12 mouse cellular contexts compared by ENCODE assay signal in the genomic region with DNA sequence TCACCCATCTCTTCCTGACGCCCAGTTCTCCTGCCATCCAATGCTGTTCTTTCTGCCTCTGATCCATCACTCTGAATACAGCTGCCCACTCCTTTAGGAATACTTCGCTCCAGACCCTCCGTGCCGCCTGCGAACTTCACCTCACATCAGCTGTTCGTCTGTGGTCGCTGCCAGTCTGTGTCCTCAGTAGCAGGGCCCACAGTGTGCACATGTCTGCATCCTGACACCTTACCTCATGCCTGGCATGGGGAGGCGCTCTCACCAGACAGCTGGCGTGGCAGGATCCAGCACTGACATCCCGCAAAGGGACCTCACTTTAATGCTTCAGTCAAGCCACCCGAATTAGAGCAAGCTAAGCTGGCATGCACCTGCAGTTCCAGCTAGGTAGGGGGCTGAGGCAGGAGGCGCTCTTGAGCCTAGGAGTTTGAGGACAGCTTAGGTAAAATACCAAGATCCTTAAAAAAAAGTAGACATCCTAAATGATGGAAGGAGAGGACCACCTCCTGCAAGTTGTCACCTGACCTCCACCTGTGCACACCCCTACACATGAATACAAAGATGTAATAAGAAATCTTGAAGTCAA. TPM values are rescaled to one million over a fixed set of nuclear protein-coding genes. Genes with fewer than 3 reads are reported as not detected.
DNase-seq lines count a peak whose midpoint lies in the region; ATAC-seq and TF ChIP-seq lines count a peak whose summit lies in the region.
"Had no signal": no experiment of that assay in that cellular context is flagged by ENCODE, and none has a peak within 500 bp of the region (broad histone marks: within the 10 kb centered on the region; RNA-seq: fewer than 3 reads in every experiment).

No protein-coding gene starts in this region.

- no peak for ATAC-seq in embryonic facial prominence, embryonic 11.5 days (replicated peaks; ENCODE audit: insufficient number of reproducible peaks, low FRiP score, low TSS enrichment, low read depth)
- no peak for ATAC-seq in midbrain, embryonic 14.5 days (ENCODE audit: low FRiP score, low TSS enrichment)
- ATAC-seq in liver, postnatal 0 days: no peak
- no peak for ATAC-seq in forebrain, embryonic 15.5 days (replicated peaks)
- no peak for ATAC-seq in forebrain, embryonic 16.5 days
- ATAC-seq: intestine, embryonic 16.5 days; Patski had no signal

- no peaks in the 10 kb centered on the region for H3K4me1 ChIP-seq in embryonic facial prominence, embryonic 11.5 days (ENCODE audit: control insufficient read depth, insufficient read depth, low read length)
- H3K4me1 ChIP-seq in embryonic facial prominence, embryonic 10.5 days: peaks cover 30% of the 10 kb centered on the region
- H3K4me1 ChIP-seq in midbrain, embryonic 14.5 days (ENCODE audit: control insufficient read depth, insufficient read depth, low read length): peaks cover 8% of the 10 kb centered on the region; the same call in 1 of the 2 replicates
- H3K4me1 ChIP-seq in midbrain, embryonic 10.5 days: peaks cover 26% of the 10 kb centered on the region
- no peaks in the 10 kb centered on the region for H3K4me1 ChIP-seq in liver, postnatal 0 days (ENCODE audit: insufficient read depth)
- H3K4me1 ChIP-seq in forebrain, embryonic 15.5 days: peaks cover 29% of the 10 kb centered on the region
- H3K4me1 ChIP-seq in forebrain, embryonic 16.5 days (replicated peaks; ENCODE audit: control insufficient read depth, insufficient read depth, low read length): peaks cover 27% of the 10 kb centered on the region
- H3K4me1 ChIP-seq: liver, embryonic 13.5 days had no signal

- H3K4me2 ChIP-seq in embryonic facial prominence, embryonic 11.5 days (ENCODE audit: low read depth, low read length): no peak overlapping the region
- no peak overlapping the region for H3K4me2 ChIP-seq in midbrain, embryonic 14.5 days (ENCODE audit: low read length)
- H3K4me2 ChIP-seq in liver, postnatal 0 days (ENCODE audit: low read depth, low read length): no peak overlapping the region
- H3K4me2 ChIP-seq in forebrain, embryonic 15.5 days (replicated peaks): no peak overlapping the region
- H3K4me2 ChIP-seq in forebrain, embryonic 16.5 days (ENCODE audit: low read length): no peak overlapping the region
- H3K4me2 ChIP-seq: liver, embryonic 13.5 days had no signal

- H3K9ac ChIP-seq in embryonic facial prominence, embryonic 11.5 days (replicated peaks; ENCODE audit: low read length): no peak overlapping the region
- no peak overlapping the region for H3K9ac ChIP-seq in midbrain, embryonic 14.5 days (replicated peaks; ENCODE audit: low read length)
- H3K9ac ChIP-seq in liver, postnatal 0 days (replicated peaks): no peak overlapping the region
- no peak overlapping the region for H3K9ac ChIP-seq in forebrain, embryonic 15.5 days (replicated peaks)
- no peak overlapping the region for H3K9ac ChIP-seq in forebrain, embryonic 16.5 days (replicated peaks; ENCODE audit: low read depth, low read length)
- H3K9ac ChIP-seq: liver, embryonic 13.5 days had no signal

- WGBS in embryonic facial prominence, embryonic 11.5 days: 66% methylated on average over 12 of the region's 12 CpGs
- WGBS in embryonic facial prominence, embryonic 10.5 days: 67% methylated on average over 12 of the region's 12 CpGs
- WGBS in midbrain, embryonic 14.5 days: 71% methylated on average over 12 of the region's 12 CpGs
- WGBS in midbrain, embryonic 10.5 days: 69% methylated on average over 12 of the region's 12 CpGs
- 62% methylated on average over 12 of the region's 12 CpGs for WGBS in liver, postnatal 0 days (ENCODE audit: insufficient replicate concordance)
- 63% methylated on average over 12 of the region's 12 CpGs for WGBS in forebrain, embryonic 15.5 days
- 59% methylated on average over 12 of the region's 12 CpGs for WGBS in forebrain, embryonic 16.5 days

- H3K36me3 ChIP-seq in embryonic facial prominence, embryonic 11.5 days (replicated peaks; ENCODE audit: control insufficient read depth, insufficient read depth, low read depth, low read length): no peaks in the 10 kb centered on the region
- no peaks in the 10 kb centered on the region for H3K36me3 ChIP-seq in embryonic facial prominence, embryonic 10.5 days (replicated peaks)
- H3K36me3 ChIP-seq in midbrain, embryonic 14.5 days (ENCODE audit: control insufficient read depth, insufficient read depth, low read length): no peaks in the 10 kb centered on the region
- no peaks in the 10 kb centered on the region for H3K36me3 ChIP-seq in midbrain, embryonic 10.5 days
- H3K36me3 ChIP-seq in liver, postnatal 0 days (replicated peaks; ENCODE audit: insufficient read depth, low read length): no peaks in the 10 kb centered on the region
- H3K36me3 ChIP-seq in forebrain, embryonic 15.5 days: no peaks in the 10 kb centered on the region
- H3K36me3 ChIP-seq in forebrain, embryonic 16.5 days (ENCODE audit: control insufficient read depth, insufficient read depth): no peaks in the 10 kb centered on the region
- H3K36me3 ChIP-seq: liver, embryonic 13.5 days had no signal

- H3K4me3 ChIP-seq in embryonic facial prominence, embryonic 11.5 days (ENCODE audit: low read depth, low read length): no peak overlapping the region
- H3K4me3 ChIP-seq in embryonic facial prominence, embryonic 10.5 days: no peak overlapping the region
- H3K4me3 ChIP-seq in midbrain, embryonic 14.5 days (replicated peaks; ENCODE audit: low read depth, low read length): no peak overlapping the region
- no peak overlapping the region for H3K4me3 ChIP-seq in midbrain, embryonic 10.5 days
- H3K4me3 ChIP-seq in liver, postnatal 0 days (ENCODE audit: low read depth, low read length): no peak overlapping the region
- no peak overlapping the region for H3K4me3 ChIP-seq in forebrain, embryonic 15.5 days
- no peak overlapping the region for H3K4me3 ChIP-seq in forebrain, embryonic 16.5 days (replicated peaks; ENCODE audit: low read length)
- H3K4me3 ChIP-seq: liver, embryonic 13.5 days had no signal

- no peaks in the 10 kb centered on the region for H3K27me3 ChIP-seq in embryonic facial prominence, embryonic 11.5 days (ENCODE audit: control insufficient read depth, insufficient read depth, low read length)
- 0 out of 2 replicates have a peak, but pooled peaks cover 12% of the 10 kb centered on the region for H3K27me3 ChIP-seq in embryonic facial prominence, embryonic 10.5 days (replicated peaks; ENCODE audit: low read depth, poor library complexity, severe bottlenecking)
- no peaks in the 10 kb centered on the region for H3K27me3 ChIP-seq in midbrain, embryonic 14.5 days (ENCODE audit: control insufficient read depth, insufficient read depth, low read length)
- peaks cover 23% of the 10 kb centered on the region for H3K27me3 ChIP-seq in midbrain, embryonic 10.5 days (ENCODE audit: low read depth, poor library complexity, severe bottlenecking)
- no peaks in the 10 kb centered on the region for H3K27me3 ChIP-seq in liver, postnatal 0 days (ENCODE audit: insufficient read depth, low read length)
- no peaks in the 10 kb centered on the region for H3K27me3 ChIP-seq in forebrain, embryonic 15.5 days
- H3K27me3 ChIP-seq in forebrain, embryonic 16.5 days (replicated peaks; ENCODE audit: control insufficient read depth, insufficient read depth, low read length): no peaks in the 10 kb centered on the region

- DNase-seq in embryonic facial prominence, embryonic 11.5 days (ENCODE audit: low spot score): peak; percentile 48
- no peak for DNase-seq in embryonic facial prominence, embryonic 10.5 days (ENCODE audit: low spot score)
- peak; percentile 44 for DNase-seq in midbrain, embryonic 14.5 days
- no peak for DNase-seq in midbrain, embryonic 10.5 days (ENCODE audit: low spot score)
- peak; percentile 35 for DNase-seq in liver, postnatal 0 days
- DNase-seq in thymus, postnatal 36 days: peak; percentile 48 to 53
- DNase-seq: cerebellum, adult 9-11 months; liver, embryonic 13.5 days had no signal

- no peak for TF ChIP-seq EP300 in liver, postnatal 0 days (IDR thresholded peaks at IDR 0.05; ENCODE audit: low read depth)

- TF ChIP-seq CTCF in liver, postnatal 0 days (IDR thresholded peaks at IDR 0.05; ENCODE audit: low read depth): peak; percentile 58

- H3K9me3 ChIP-seq in embryonic facial prominence, embryonic 11.5 days (replicated peaks; ENCODE audit: control insufficient read depth, low read length): no peaks in the 10 kb centered on the region
- no peaks in the 10 kb centered on the region for H3K9me3 ChIP-seq in embryonic facial prominence, embryonic 10.5 days
- H3K9me3 ChIP-seq in midbrain, embryonic 14.5 days (ENCODE audit: control insufficient read depth, low read length): no peaks in the 10 kb centered on the region
- no peaks in the 10 kb centered on the region for H3K9me3 ChIP-seq in midbrain, embryonic 10.5 days (replicated peaks)
- no peaks in the 10 kb centered on the region for H3K9me3 ChIP-seq in liver, postnatal 0 days (ENCODE audit: low read length)
- H3K9me3 ChIP-seq in forebrain, embryonic 15.5 days: no peaks in the 10 kb centered on the region
- H3K9me3 ChIP-seq in forebrain, embryonic 16.5 days (ENCODE audit: control insufficient read depth, low read length): no peaks in the 10 kb centered on the region
- H3K9me3 ChIP-seq: liver, embryonic 13.5 days had no signal

- no peak overlapping the region for H3K27ac ChIP-seq in embryonic facial prominence, embryonic 11.5 days (replicated peaks; ENCODE audit: low read depth, low read length)
- H3K27ac ChIP-seq in embryonic facial prominence, embryonic 10.5 days (replicated peaks): no peak overlapping the region
- no peak overlapping the region for H3K27ac ChIP-seq in midbrain, embryonic 14.5 days (replicated peaks; ENCODE audit: low read depth, low read length)
- no peak overlapping the region for H3K27ac ChIP-seq in midbrain, embryonic 10.5 days (replicated peaks)
- no peak overlapping the region for H3K27ac ChIP-seq in liver, postnatal 0 days (ENCODE audit: low read depth)
- H3K27ac ChIP-seq in forebrain, embryonic 15.5 days (replicated peaks): no peak overlapping the region
- no peak overlapping the region for H3K27ac ChIP-seq in forebrain, embryonic 16.5 days (ENCODE audit: low read length)
- H3K27ac ChIP-seq: liver, embryonic 13.5 days had no signal

RNA-seq across cellular contexts. Expression of a gene that starts 44.4 kb away (rescaled TPM):
- 6.8 and 9.5 TPM in 2 replicates for polyA plus RNA-seq in embryonic facial prominence, embryonic 11.5 days (2014; fragmentation: Nextera tagmentation; extraction: Ambion mirVana)
- 4.3 and 4.5 TPM in 2 replicates for polyA plus RNA-seq in embryonic facial prominence, embryonic 10.5 days (2016; fragmentation: Nextera tagmentation; extraction: Ambion mirVana)
- polyA plus RNA-seq in midbrain, embryonic 14.5 days (2014; fragmentation: Nextera tagmentation; extraction: Ambion mirVana): 0.46 and 1.2 TPM in 2 replicates
- 7.6 and 10.7 TPM in 2 replicates for polyA plus RNA-seq in midbrain, embryonic 10.5 days (2016; fragmentation: Nextera tagmentation; extraction: Ambion mirVana)
- 0.06 and 0.21 TPM in 2 replicates for polyA plus RNA-seq in liver, postnatal 0 days (2015; fragmentation: Nextera tagmentation; extraction: Ambion mirVana)
- 2.7 TPM in 2 replicates for polyA plus RNA-seq in forebrain, embryonic 15.5 days (2015; fragmentation: Nextera tagmentation; extraction: Ambion mirVana)
- 1.5 and 1.9 TPM in 2 replicates for polyA plus RNA-seq in forebrain, embryonic 16.5 days (2015; fragmentation: Nextera tagmentation; extraction: Ambion mirVana)

RNA-seq across cellular contexts. Expression of a gene that starts 47.3 kb away (rescaled TPM):
- 39.0 and 39.5 TPM in 2 replicates for polyA plus RNA-seq in embryonic facial prominence, embryonic 11.5 days (2014; fragmentation: Nextera tagmentation; extraction: Ambion mirVana)
- 41.7 and 42.8 TPM in 2 replicates for polyA plus RNA-seq in embryonic facial prominence, embryonic 10.5 days (2016; fragmentation: Nextera tagmentation; extraction: Ambion mirVana)
- polyA plus RNA-seq in midbrain, embryonic 14.5 days (2014; fragmentation: Nextera tagmentation; extraction: Ambion mirVana): 42.4 and 44.0 TPM in 2 replicates
- 35.3 and 44.6 TPM in 2 replicates for polyA plus RNA-seq in midbrain, embryonic 10.5 days (2016; fragmentation: Nextera tagmentation; extraction: Ambion mirVana)
- 5.1 and 5.3 TPM in 2 replicates for polyA plus RNA-seq in liver, postnatal 0 days (2015; fragmentation: Nextera tagmentation; extraction: Ambion mirVana)
- polyA plus RNA-seq in forebrain, embryonic 15.5 days (2015; fragmentation: Nextera tagmentation; extraction: Ambion mirVana): 80.6 and 89.3 TPM in 2 replicates
- 81.9 and 84.3 TPM in 2 replicates for polyA plus RNA-seq in forebrain, embryonic 16.5 days (2015; fragmentation: Nextera tagmentation; extraction: Ambion mirVana)

Comparison
In these comparisons a context has a peak if more than half of its experiments do, and no peak if none do; other contexts are left out.
1. DNase-seq: peak in embryonic facial prominence, embryonic 11.5 days (single experiment), midbrain, embryonic 14.5 days (single experiment), liver, postnatal 0 days (single experiment) and thymus, postnatal 36 days (2 of 2); none in embryonic facial prominence, embryonic 10.5 days (single experiment) and midbrain, embryonic 10.5 days (single experiment).